Mouse (Mus musculus): ENCODE data around the gene Scn5a.

The Scn5a gene

GRCm38 (mm10) chr9:119513816-119514215 lies 65.0 kb downstream of the Scn5a start:
- in situ Hi-C loops (cut with MboI, MseI): loop anchor here in 1 of 2 experiments (25.0 kb wide), 1 partner anchor 1998 kb away; no protein-coding TSS in a partner anchor

DNA sequence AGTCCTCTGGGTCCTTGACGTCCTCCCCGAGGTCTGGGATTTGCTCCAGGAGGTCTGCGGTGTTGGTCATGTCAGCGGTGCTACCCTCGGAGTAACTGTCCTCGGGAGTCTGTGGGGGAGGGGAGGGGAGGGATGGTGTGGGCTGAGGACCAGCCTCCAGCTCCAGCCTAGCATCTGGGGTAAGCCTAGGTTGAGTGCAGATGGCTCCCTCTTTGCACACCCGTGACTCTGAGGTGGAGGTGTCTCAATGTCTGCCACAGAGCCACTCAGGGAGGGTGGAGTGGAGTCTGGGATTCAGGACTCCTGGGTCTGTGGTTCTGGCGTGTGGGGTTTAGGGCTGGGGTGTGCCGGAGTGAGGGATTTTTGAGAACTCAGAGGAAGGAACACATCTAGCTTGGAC lies 65.8 kb downstream of the Scn5a start:
- in situ Hi-C loops (cut with MboI, MseI): loop anchor here in 1 of 2 experiments (25.0 kb wide), 1 partner anchor 1999 kb away; no protein-coding TSS in a partner anchor

DNA sequence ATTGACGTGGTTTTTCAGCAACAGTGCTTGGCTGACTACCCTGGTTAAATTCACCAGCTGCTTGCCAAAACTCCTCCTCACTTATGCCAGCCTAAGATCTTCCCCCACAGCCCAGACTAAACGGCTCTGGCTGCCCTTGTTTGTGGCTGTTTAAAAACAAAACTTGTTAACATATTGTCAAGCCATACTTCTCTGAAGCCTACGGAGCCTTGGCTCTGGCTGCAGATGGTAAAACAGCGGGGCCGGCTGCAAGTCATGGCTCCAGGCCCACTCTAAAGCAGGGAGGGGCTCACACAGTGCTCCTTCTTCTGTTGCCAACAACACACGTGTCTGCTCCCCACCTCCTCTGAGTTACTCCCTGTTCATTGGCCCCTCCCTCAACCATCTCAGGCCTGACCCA lies 67.9 kb downstream of the Scn5a start:
- in situ Hi-C loops (cut with MboI, MseI): loop anchor here in 1 of 2 experiments (25.0 kb wide), 1 partner anchor 2001 kb away; no protein-coding TSS in a partner anchor

DNA sequence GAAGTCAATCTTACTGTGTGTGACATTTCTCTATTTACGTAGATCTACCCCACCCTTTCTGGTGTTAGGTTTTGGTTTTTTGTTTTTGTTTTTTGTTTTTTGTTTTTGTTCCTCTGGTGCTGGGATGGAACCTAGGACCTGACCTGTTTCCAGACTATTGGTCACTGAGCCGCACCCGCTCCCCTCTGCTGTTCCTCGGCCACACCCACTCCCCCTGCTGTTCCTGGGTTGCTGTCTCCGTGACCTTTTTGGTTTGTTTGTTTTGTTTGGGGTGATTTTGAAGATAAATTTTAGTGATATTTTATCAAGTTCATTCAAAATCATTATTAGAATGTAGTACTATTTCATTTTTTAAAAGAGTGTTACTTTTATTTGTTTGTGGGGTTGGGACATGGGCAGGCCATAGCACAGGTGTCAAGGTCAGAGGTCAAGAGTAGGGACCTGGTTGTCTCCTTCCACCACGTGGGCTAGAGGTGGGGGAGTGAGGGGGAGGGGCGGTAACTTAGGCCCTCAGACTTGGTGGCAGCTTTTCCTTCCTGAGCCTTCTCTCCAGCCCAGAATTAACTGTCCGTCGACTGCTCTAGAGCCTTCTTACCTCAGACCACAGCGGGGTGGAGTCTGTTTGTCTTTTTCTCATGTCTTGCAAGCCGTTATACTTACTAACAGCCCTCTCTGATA lies 73.7 kb downstream of the Scn5a start:
- in situ Hi-C loops (cut with MboI, MseI): loop anchor here in 1 of 2 experiments (25.0 kb wide), 1 partner anchor 2007 kb away; no protein-coding TSS in a partner anchor

GRCm38 (mm10) chr9:119503613-119504012 lies 75.2 kb downstream of the Scn5a start:
- in situ Hi-C loops (cut with MboI, MseI): loop anchor here in 1 of 2 experiments (25.0 kb wide), 1 partner anchor 2009 kb away; no protein-coding TSS in a partner anchor

DNA sequence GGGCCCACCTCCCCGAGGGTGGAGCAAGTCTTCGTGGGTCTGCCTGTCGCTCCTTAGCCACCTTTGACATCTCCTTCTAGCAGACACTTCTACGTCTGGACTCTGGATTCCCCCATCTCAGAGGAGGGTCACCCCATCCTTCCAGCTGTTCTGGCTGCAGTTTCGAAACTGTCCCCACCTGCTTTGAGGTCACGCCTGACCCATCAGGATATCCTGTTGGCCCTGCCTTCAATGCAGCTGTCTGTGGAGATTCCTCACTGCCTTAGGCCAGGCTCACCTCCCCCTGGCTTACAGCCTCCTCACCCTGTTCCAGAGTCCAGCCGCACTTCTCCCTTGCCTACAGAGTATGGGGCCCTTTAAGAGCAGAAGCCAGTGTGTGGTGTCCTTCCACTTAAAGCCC lies 79.9 kb downstream of the Scn5a start:
- in situ Hi-C loops (cut with MboI, MseI): no loop called here

DNA sequence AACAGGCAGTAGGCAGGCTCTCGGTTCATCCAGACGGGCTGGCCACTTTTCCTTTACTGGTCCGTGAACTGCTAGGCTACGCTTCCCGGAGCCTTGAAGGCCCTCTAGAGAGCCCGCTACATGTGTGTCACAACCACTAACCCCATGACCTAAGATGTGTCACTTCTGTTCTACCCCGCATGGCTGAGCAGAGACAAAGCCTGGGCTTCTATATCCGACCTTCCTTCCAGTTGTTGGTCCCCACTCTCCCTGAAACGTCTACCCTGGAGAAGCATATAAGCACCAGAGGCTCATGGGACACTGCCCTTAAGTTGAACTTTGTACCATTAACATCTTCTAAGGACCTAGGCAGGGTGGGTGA lies 80.6 kb downstream of the Scn5a start:
- in situ Hi-C loops (cut with MboI, MseI): no loop called here

- in situ Hi-C loops (cut with MboI, MseI): no loop called here
Observed at GRCm38 (mm10) chr9:119497546-119498246, 81.1 kb downstream of the Scn5a start.

- in situ Hi-C loops (cut with MboI, MseI): no loop called here
Observed at GRCm38 (mm10) chr9:119496960-119497359, 81.9 kb downstream of the Scn5a start.

DNA sequence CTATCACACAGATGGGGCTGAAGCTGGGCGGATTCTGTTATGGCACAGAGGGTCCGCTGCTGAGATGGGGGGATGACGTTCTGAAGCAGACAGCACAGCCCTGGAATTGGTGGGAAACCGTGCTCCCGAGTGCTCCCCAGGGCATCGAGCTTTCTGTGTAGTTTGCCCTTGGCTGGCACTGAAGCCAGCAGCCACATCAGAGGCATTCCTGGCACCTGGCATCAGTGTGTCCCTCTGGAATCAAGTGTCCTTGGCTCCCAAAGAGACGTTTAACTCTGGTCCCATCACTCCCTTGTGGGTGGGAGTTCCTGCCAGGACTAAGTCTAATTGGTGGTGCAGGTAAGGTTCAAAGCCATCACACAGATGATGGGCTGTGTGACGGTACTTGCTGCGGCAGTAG lies 82.5 kb downstream of the Scn5a start:
- in situ Hi-C loops (cut with MboI, MseI): no loop called here

DNA sequence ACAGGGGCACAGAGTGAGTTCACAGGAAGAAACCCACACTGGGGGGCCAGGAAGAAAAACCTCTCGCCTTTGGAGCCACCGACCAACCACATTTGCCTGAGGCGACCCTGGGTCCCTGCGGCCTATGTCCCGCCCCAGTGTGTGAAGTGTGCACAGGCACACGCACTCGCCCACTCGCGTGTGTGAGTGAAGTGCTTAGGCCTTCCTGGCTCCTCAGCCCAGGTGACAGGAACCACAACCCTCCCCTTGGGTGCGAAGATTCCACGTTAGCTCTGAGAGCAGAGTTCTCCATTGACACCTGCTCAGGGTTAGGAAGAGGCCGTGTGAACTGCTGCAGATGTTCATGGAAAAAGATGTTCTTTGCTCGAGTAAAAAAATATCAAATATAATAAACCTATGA lies 93.9 kb downstream of the Scn5a start:
- in situ Hi-C loops (cut with MboI, MseI): no loop called here

DNA sequence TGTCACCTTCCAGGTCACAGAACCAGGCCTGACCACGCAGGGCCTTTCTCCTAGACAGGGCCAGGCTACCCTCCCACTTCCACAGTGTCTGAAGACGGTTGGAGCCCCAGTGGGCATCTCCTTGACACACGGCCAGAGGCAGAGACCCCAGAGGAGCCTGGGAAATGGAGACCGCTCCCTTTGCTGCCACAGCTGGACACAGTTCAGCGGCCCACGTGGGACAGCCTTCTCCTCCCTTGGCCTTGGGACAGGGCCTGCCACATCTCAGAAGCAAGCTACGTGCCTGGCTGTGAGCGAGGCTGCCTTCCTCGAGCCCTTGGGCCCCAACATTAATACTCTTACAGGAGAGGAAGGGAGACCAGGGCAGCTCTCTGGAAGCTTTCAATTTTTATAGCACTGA lies 94.4 kb downstream of the Scn5a start:
- in situ Hi-C loops (cut with MboI, MseI): no loop called here

DNA sequence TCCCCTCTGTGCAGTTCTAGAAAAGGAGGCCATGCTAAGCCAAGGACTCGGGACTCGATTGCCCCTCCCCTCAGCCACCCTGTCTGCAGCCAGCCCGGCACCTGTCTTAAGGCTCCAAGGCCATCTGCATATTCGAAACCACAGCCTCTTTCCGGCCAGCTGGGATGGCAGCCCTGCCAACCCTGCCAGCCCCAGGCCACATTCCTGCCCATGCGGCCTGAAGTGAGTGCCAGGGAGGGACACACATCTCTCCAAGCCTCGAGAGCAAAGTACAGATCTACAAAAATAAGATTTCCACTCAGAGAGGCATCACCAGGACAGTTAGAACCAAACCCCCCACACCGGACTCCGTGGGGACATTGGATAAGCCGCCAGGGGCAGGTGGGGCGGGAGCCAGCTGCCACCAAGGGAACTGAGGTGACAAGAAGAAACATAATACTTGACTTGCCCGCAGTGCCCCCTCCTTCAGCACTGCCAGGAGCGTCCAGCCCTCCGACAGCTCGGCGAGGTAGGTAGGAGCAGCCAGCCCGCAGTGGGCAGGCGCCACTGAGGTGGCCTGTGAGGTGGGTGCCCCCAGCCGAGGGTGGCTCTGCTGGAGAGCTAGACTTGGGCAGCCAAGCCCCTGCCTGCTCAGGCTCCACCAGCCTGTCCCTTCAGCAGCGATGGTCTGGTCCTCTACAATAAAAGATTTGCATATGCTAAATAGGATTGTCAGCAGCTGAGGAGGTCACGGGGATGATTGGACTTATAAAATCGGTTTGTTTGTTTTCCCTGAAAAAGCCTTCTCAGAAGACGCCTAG lies 95.1 kb downstream of the Scn5a start:
- in situ Hi-C loops (cut with MboI, MseI): no loop called here

- in situ Hi-C loops (cut with MboI, MseI): no loop called here
Observed at GRCm38 (mm10) chr9:119481612-119482011, 97.2 kb downstream of the Scn5a start.

DNA sequence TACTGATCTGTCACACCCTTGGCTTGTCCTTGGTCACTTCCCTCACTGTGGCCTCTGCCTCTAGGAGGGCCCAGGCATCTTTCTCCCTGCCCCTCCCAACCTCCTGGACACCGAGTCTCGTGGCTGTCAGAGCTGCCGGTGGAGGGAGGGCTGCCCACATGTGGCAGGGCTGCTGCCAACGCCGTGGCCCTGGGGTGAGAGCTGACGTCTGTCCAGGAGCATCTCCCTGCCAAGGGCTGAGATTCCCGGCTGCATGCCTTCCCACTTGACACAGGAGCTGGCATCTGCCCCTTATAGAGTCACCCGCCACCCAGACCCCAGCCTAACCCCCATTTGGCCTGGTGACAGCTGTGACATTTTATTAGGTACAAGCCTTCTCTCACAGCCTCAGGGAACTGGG lies 99.5 kb downstream of the Scn5a start:
- in situ Hi-C loops (cut with MboI, MseI): no loop called here

GRCm38 (mm10) chr9:119478345-119478744 lies 100.5 kb downstream of the Scn5a start:
- in situ Hi-C loops (cut with MboI, MseI): no loop called here

GRCm38 (mm10) chr9:119477754-119478153 lies 101.1 kb downstream of the Scn5a start:
- in situ Hi-C loops (cut with MboI, MseI): no loop called here

DNA sequence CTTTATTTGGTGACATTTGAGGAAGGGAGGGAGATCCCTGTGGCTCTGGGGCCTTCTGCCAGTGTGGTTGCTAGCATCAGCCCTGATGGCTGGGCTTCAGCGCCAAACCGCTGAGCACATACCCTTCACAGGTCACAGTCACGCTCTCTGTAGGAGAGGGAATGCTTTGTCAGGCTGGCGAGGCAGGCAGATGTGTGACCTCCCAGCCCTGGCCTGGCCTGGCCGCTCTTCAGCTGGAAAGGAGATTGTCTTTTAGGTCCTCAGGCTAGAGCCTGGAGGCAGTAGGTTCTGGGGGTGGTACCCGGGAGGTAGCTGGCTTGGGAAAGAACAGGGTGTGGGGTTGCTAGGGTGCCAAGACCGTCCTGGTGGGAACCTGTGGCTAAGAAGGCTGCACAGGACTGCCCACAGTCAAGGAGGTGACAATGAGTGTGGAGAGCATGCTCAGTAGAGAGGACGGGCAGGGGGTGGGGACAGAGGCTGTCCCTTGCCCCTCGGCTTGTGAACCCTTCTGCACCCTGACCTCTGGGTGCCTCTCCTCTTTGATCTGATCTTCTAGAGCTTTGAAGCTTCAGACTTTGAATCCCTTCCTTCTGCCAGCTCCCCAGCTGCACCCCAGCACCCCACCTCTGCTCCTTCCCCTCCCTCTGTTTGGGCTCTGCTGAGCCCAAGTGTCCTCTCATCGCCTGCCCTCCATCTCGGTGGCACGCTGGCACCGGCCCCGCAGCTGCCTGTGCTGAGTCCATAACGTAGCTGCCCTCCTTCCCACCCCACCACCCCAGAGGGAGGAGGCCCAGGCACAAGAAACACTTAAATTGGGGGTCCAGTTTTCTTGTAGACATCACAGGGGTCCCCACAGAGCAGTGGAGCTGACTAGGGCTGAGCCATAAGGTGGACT lies 103.9 kb downstream of the Scn5a start:
- in situ Hi-C loops (cut with MboI, MseI): loop anchor here (5.0 kb wide), 2 partner anchors 97 to 1787 kb away; no protein-coding TSS in a partner anchor

DNA sequence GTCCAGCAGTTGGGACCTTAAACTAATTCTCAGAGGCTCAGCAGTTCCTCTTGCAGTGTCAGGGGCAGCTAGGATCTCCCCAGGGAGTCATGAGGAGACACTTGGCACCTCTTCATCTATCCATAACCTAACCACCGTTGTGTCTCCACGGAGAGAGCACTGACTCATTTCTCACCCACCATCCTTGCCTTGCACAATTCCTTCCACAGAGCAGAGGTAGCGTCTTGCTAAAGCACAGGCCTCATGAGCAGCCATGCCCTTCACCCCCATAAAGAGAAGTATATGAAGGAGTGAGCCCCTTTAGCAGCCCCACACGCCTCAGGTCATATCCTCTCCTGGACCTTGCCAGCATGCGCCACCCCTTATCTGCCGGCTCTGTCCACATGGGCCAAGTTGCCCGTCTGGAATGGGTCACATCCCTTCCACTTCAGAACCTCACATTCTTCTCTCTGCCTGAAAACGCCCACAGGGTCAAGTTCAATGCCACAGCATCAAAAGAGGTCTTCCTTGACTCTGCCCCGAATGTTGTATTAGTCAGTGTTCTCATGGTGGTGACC lies 105.1 kb downstream of the Scn5a start:
- in situ Hi-C loops (cut with MboI, MseI): loop anchor here (5.0 kb wide), 2 partner anchors 99 to 1789 kb away; no protein-coding TSS in a partner anchor

GRCm38 (mm10) chr9:119473011-119473410 lies 105.8 kb downstream of the Scn5a start:
- in situ Hi-C loops (cut with MboI, MseI): loop anchor here (5.0 kb wide), 2 partner anchors 99 to 1789 kb away; no protein-coding TSS in a partner anchor

Measured in T-helper 17 cell (primary cell).